Mouse (Mus musculus) adrenal gland, postnatal 0 days (tissue): ENCODE measurements around the gene Socs4. TPM values are rescaled to one million over a fixed set of nuclear protein-coding genes. Genes with fewer than 3 reads are reported as not detected.

ENCODE experiments used
- polyA plus RNA-seq: library from polyadenylated mRNA; unstranded; fragments of >200 nt; fragmentation: Nextera tagmentation; extraction: Ambion mirVana; gene quantifications from 2 replicates; pipeline ENCODE4 v1.2.1, GENCODE M21; 2015

Gene Socs4
- 3.5 and 3.7 TPM in 2 replicates for polyA plus RNA-seq

GRCm38 (mm10) chr14:47276637-47277393 is at the start of gene Socs4, which contains the start of gene Wdhd1:
Gene Socs4 (plus strand): TSS chr14:47276931.
Gene Wdhd1 (minus strand): TSS chr14:47276857.

GRCm38 (mm10) chr14:47297785-47298407 is 21.2 kb downstream of the Socs4 start, which contains the start of gene Mapk1ip1l:
Gene Mapk1ip1l (plus strand): TSS chr14:47298266.

Other genes starting within 250 kb of the Socs4 start
- 61.2 and 62.9 TPM in 2 replicates for gene Gch1, start 87.5 kb upstream of the Socs4 start, polyA plus RNA-seq
- 6.5 and 9.0 TPM in 2 replicates for gene Wdhd1, start 74 bp upstream of the Socs4 start, polyA plus RNA-seq
- gene Mapk1ip1l, start 21.3 kb downstream of the Socs4 start, polyA plus RNA-seq = 17.3 and 21.9 TPM in 2 replicates
- 46.9 and 48.3 TPM in 2 replicates for gene Lgals3, start 90.8 kb downstream of the Socs4 start, polyA plus RNA-seq
- 10.0 and 12.0 TPM in 2 replicates for gene Dlgap5, start 141.5 kb downstream of the Socs4 start, polyA plus RNA-seq
- 15.1 and 18.3 TPM in 2 replicates for gene Fbxo34, start 173.5 kb downstream of the Socs4 start, polyA plus RNA-seq